Mouse (Mus musculus) thymus, adult 2 months (tissue): Measurements from ENCODE around the gene Pfas. TPM values are rescaled to one million over a fixed set of nuclear protein-coding genes. Genes with fewer than 3 reads are reported as not detected.

Experiments
- DNase-seq: peaks from one replicate; pipeline ENCODE4 v3.0.0; 2021
- H3K27ac ChIP-seq: fragments of 200-500 bp; 2 replicates; pipeline ENCODE4 v1.5.1; 2012; ENCODE audit warnings: low read length, control low read depth; ENCODE audit not compliant: control insufficient read depth, insufficient read depth
- H3K27me3 ChIP-seq: fragments of 200-500 bp; 2 replicates; pipeline ENCODE4 v1.6.1; 2012; ENCODE audit warnings: mild to moderate bottlenecking, low read length, moderate library complexity, mixed read lengths; ENCODE audit not compliant: control insufficient read depth, insufficient read depth
- H3K36me3 ChIP-seq: fragments of 200-500 bp; 2 replicates; pipeline ENCODE4 v1.6.1; 2012; ENCODE audit warnings: mild to moderate bottlenecking, low read length, moderate library complexity; ENCODE audit not compliant: control insufficient read depth, insufficient read depth
- H3K4me1 ChIP-seq: fragments of 200-500 bp; replicated peaks from 2 replicates; pipeline ENCODE4 v1.6.1; 2012; ENCODE audit warnings: low read length; ENCODE audit not compliant: control insufficient read depth, insufficient read depth
- H3K4me3 ChIP-seq: fragments of 200-500 bp; 2 replicates; pipeline ENCODE4 v1.5.1; 2012; ENCODE audit warnings: mild to moderate bottlenecking, low read length, control low read depth, moderate library complexity; ENCODE audit not compliant: control insufficient read depth, insufficient read depth
- CTCF ChIP-seq: fragments of 200-500 bp; IDR thresholded peaks from 2 replicates; pipeline ENCODE4 v1.5.1; 2012; ENCODE audit warnings: mild to moderate bottlenecking, control low read depth, low read length, moderate library complexity, borderline replicate concordance; ENCODE audit not compliant: control insufficient read depth, poor library complexity, insufficient read depth; ENCODE audit errors: extremely low read depth
- POLR2A ChIP-seq: fragments of 200-500 bp; IDR thresholded peaks from 2 replicates; pipeline ENCODE4 v1.6.1; 2012; ENCODE audit warnings: mild to moderate bottlenecking, low read length, control low read depth, moderate library complexity; ENCODE audit not compliant: control insufficient read depth, poor library complexity, insufficient read depth; ENCODE audit errors: extremely low read depth
- WGBS: fragments of 180-500 bp; shearing (Covaris S2); methylation state at CpG from one replicate; pipeline ENCODE4 v1.1.7; 2018; 5-methylcytosine and 5-hydroxymethylcytosine counted together
- polyA plus RNA-seq: library from polyadenylated mRNA; depleted of rRNA; stranded (reverse); fragments of >200 nt; gene quantifications from 2 replicates; pipeline ENCODE4 v1.2.3, GENCODE M21; 2012

Pfas gene
- polyA plus RNA-seq, 1 experiment = 28.5 TPM

DNA sequence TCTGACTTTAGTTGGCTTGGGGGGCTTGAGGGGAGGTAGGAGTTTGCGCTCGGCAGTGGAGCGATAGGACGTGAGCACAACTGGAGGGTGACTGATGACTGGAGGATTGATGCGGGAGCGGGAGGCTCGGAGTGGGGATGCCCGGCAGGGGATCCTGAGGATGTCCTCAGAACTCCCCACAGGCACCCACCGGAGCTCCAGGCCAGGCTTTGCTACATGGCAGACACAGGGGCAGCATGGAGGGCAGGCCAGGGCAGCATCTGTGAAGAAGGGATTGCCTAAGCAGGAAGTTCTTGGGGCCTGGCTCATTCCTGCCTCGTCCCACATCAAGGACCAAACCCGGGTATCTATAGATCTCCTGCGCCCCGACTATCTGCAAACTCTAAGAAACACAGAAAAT, 54.4 kb downstream of the Pfas start:
- H3K27me3 ChIP-seq = no peaks in the 10 kb centered on the region
- H3K4me3 ChIP-seq = no peak overlapping the region
- H3K4me1 ChIP-seq = peaks cover 13% of the 10 kb centered on the region
- no peak for TF ChIP-seq CTCF
- no peak for TF ChIP-seq POLR2A
- H3K36me3 ChIP-seq = no peaks in the 10 kb centered on the region
- no peak for DNase-seq
- WGBS = 59% methylated on average over 13 of the region's 13 CpGs
- no peak overlapping the region for H3K27ac ChIP-seq

DNA sequence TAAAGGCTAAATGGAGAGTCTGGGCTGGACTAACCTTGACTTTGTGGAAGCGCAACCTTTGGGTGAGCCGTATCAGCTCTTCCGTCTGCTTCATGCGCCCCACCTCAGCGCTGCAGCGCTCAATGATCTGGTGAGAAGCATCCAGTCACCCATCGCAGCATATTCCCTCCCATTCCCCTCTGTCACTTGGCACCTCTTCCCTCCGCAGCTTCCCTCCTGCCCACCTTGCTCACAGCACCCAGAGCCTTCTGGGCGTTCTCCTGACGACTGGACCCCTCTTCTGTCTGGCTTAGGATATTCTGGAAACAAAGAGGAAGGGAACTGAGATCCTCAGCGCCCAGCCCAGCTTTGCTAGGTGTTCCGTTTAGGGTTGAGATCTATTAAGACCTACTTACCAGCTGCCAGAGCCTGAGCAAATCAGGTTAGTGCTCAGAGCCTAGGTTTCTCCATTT, 60.7 kb downstream of the Pfas start:
- DNase-seq = no peak
- TF ChIP-seq CTCF = no peak
- no peak for TF ChIP-seq POLR2A
- Histone ChIP-seq H3K27ac (no peak overlapping the region), H3K4me1 (no peaks in the 10 kb centered on the region), H3K36me3 (no peaks in the 10 kb centered on the region), H3K4me3 (no peak overlapping the region), H3K27me3 (no peaks in the 10 kb centered on the region)
- 90% methylated on average over 12 of the region's 12 CpGs for WGBS

DNA sequence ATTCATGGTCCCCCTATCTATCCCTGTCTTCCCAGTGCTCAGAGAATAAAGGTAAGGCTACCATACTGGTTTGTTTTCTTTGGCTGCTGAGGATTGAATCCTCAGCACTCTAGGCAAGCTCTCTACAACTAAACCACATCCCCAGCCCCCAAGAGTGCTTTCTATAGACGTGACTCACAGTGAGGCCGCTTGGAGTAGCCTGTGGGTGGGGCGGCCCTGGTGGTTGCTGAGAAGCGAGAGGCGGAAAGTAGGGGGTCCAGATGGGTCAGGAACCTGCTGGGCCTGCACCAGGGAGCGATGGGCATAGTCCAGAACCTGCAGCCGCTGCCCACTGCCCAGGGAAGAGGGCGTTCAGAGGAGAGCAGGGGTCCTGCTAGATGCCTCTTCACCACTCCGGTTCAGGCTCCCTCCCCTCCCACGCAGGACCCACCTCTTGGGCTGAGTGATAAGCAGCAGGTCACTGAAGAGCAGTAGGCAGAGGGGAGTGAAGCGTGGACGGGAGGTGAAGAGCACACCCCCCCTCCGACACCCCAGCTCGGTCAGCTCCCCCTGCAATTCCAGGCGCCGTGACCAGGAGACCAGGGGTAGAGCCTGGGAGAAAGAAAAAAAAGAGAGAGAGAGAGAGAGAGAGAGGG, 61.3 kb downstream of the Pfas start:
- H3K4me3 ChIP-seq = no peak overlapping the region
- TF ChIP-seq POLR2A (no peak), CTCF (no peak)
- DNase-seq = no peak
- H3K27ac ChIP-seq = no peak overlapping the region
- H3K36me3 ChIP-seq = no peaks in the 10 kb centered on the region
- H3K27me3 ChIP-seq = no peaks in the 10 kb centered on the region
- WGBS = 80% methylated on average over 15 of the region's 16 CpGs
- H3K4me1 ChIP-seq = no peaks in the 10 kb centered on the region

DNA sequence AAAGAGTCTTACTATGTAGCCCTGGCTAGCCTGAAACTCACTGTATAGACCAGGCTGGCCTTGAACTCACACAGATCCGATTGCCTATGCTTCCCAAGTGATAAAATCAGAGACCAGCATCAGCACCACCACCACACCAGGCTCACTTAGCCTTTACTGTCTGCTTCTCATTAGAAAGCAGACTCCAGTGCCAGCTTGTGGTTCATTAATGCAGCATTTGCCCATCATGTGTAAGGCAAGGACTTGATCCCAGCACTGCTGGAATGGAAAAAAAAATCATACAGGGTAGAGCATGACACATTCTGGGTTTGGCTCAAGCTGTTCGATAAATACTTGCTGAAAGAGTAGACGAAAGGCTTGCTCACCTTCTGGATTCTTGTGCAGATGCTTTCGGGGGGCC, 62.3 kb downstream of the Pfas start:
- Histone ChIP-seq H3K4me3 (no peak overlapping the region), H3K4me1 (no peaks in the 10 kb centered on the region), H3K36me3 (no peaks in the 10 kb centered on the region), H3K27me3 (no peaks in the 10 kb centered on the region), H3K27ac (no peak overlapping the region)
- WGBS = 98% methylated on average over 4 of the region's 4 CpGs
- no peak for DNase-seq
- TF ChIP-seq POLR2A (no peak), CTCF (no peak)

DNA sequence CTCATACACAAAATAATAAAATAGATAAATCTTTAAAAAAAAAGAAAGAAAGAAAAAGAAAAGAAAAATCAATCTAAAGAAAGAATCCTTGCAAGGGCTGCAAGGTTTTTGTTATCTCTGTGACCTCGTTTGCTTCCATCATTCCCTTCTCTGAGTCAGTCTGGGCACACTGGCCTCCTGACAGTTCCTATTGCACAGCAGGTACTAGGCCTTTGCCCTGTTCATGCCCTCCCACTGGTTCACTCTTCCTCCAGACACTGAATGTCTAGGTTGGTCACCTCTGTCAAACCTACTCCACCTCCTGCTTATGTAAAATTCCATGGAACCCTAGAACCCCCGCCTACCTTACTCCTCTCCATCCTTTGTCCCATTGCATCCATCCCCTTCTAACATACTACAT, 63.0 kb downstream of the Pfas start:
- no peak for DNase-seq
- H3K36me3 ChIP-seq = no peaks in the 10 kb centered on the region
- 91% methylated on average over 2 of the region's 2 CpGs for WGBS
- H3K27me3 ChIP-seq = no peaks in the 10 kb centered on the region
- no peak overlapping the region for H3K4me3 ChIP-seq
- TF ChIP-seq CTCF (no peak), POLR2A (no peak)
- no peak overlapping the region for H3K27ac ChIP-seq
- H3K4me1 ChIP-seq = peaks cover 2% of the 10 kb centered on the region; the same call in 1 of the 2 replicates

DNA sequence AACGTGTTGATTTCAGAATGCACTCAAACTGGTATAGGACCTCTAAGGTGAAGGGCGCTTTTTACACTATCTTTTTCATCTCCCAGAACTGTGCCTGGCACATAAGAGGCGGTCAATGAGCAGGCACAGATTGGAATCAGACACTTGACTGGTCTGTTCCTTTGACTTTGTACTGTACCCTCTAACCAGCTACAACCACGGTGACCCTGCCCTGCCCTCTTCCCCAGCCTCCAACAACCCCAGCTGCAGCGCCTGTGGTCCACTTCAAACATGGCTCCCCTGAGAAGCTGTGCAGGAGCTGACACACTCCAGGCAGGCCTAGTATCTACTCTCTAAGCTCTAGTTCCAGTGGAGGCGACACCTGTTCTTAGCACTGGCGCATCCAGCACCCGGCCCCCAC, 65.5 kb downstream of the Pfas start:
- peaks cover 2% of the 10 kb centered on the region; the same call in 1 of the 2 replicates for H3K4me1 ChIP-seq
- no peaks in the 10 kb centered on the region for H3K27me3 ChIP-seq
- 96% methylated on average over 8 of the region's 8 CpGs for WGBS
- H3K4me3 ChIP-seq = no peak overlapping the region
- DNase-seq = no peak
- H3K27ac ChIP-seq = no peak overlapping the region
- TF ChIP-seq CTCF = no peak
- TF ChIP-seq POLR2A = no peak
- no peaks in the 10 kb centered on the region for H3K36me3 ChIP-seq

DNA sequence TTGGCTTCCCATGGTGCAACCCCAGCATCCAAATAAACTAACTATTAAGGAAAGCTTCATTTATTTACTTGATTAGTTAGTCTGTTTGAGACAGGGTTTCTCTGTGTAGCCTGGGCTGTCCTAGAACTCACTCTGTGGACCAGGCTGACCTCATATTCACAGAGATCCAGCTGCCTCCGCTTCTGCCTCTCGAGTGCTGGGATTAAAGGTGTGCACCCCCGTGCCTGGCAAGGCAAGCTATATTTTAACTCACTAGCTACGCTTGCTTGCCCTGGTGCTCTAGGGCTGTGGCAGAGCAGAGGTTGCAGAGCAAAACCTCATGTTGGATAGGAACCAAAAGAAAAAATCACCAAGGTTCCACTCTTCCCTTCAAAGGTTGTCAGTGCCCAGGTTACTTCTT, 67.7 kb downstream of the Pfas start:
- no peak overlapping the region for H3K27ac ChIP-seq
- 69% methylated on average over 4 of the region's 4 CpGs for WGBS
- H3K36me3 ChIP-seq = no peaks in the 10 kb centered on the region
- TF ChIP-seq POLR2A (no peak), CTCF (no peak)
- no peak for DNase-seq
- no peak overlapping the region for H3K4me3 ChIP-seq
- no peaks in the 10 kb centered on the region for H3K27me3 ChIP-seq
- H3K4me1 ChIP-seq = peaks cover 2% of the 10 kb centered on the region; the same call in 1 of the 2 replicates
